Mouse (Mus musculus) neural tube, embryonic 12.5 days (tissue): Measurements from ENCODE around the gene Rnf220. TPM values are rescaled to one million over a fixed set of nuclear protein-coding genes. Genes with fewer than 3 reads are reported as not detected.

ENCODE experiments used
- ATAC-seq: fragments of 200-750 bp; cut with Nextera tagmentation; 2 replicates; pipeline ENCODE4 v1.8.0; 2017; ENCODE audit warnings: low read depth, mild to moderate bottlenecking, moderate TSS enrichment, moderate library complexity; ENCODE audit not compliant: low FRiP score
- H3K27ac ChIP-seq: fragments of 300-500 bp; sonication (generic); 2 replicates; pipeline ENCODE4 v1.5.1; 2016
- H3K27me3 ChIP-seq: fragments of 300-500 bp; sonication (generic); replicated peaks from 2 replicates; pipeline ENCODE4 v1.6.1; 2016; ENCODE audit warnings: mild to moderate bottlenecking
- H3K36me3 ChIP-seq: fragments of 300-500 bp; sonication (generic); 2 replicates; pipeline ENCODE4 v1.6.1; 2016; ENCODE audit warnings: mild to moderate bottlenecking
- H3K4me1 ChIP-seq: fragments of 300-500 bp; sonication (generic); 2 replicates; pipeline ENCODE4 v1.6.1; 2016
- H3K4me2 ChIP-seq: fragments of 300-500 bp; sonication (generic); replicated peaks from 2 replicates; pipeline ENCODE4 v1.6.1; 2016; ENCODE audit warnings: mild to moderate bottlenecking
- H3K4me3 ChIP-seq: fragments of 300-500 bp; sonication (generic); 2 replicates; pipeline ENCODE4 v1.5.1; 2016
- H3K9ac ChIP-seq: fragments of 300-500 bp; sonication (generic); 2 replicates; pipeline ENCODE4 v1.6.1; 2016; ENCODE audit warnings: mild to moderate bottlenecking
- H3K9me3 ChIP-seq: fragments of 300-500 bp; sonication (generic); 2 replicates; pipeline ENCODE4 v1.6.1; 2016; ENCODE audit warnings: mild to moderate bottlenecking
- WGBS: fragments of 180-500 bp; shearing (Covaris S2); methylation state at CpG from one replicate; pipeline ENCODE4 v1.1.7; 2016; 5-methylcytosine and 5-hydroxymethylcytosine counted together
- polyA plus RNA-seq: library from polyadenylated mRNA; unstranded; fragments of >200 nt; fragmentation: Nextera tagmentation; extraction: Ambion mirVana; gene quantifications from 2 replicates; pipeline ENCODE4 v1.2.1, GENCODE M21; 2016

Gene Rnf220
- polyA plus RNA-seq, 1 experiment from 2014 or later, result 111 TPM

GRCm38 (mm10) chr4:117473291-117473984 is 23.4 kb downstream of the Rnf220 start:
- H3K9ac ChIP-seq, result no peak overlapping the region
- 88% methylated on average over 14 of the region's 14 CpGs for WGBS
- H3K9me3 ChIP-seq, result no peaks in the 10 kb centered on the region
- H3K36me3 ChIP-seq, result no peaks in the 10 kb centered on the region
- no peak overlapping the region for H3K27ac ChIP-seq
- H3K27me3 ChIP-seq, result peaks cover 47% of the 10 kb centered on the region
- no peak overlapping the region for H3K4me2 ChIP-seq
- ATAC-seq, result no peak
- no peak overlapping the region for H3K4me3 ChIP-seq
- 0 out of 2 replicates have a peak, but pooled peaks cover 11% of the 10 kb centered on the region for H3K4me1 ChIP-seq

- Histone ChIP-seq H3K9me3 (no peaks in the 10 kb centered on the region), H3K4me1 (0 out of 2 replicates have a peak, but pooled peaks cover 12% of the 10 kb centered on the region), H3K9ac (no peak overlapping the region), H3K27me3 (peaks cover 20% of the 10 kb centered on the region), H3K27ac (no peak overlapping the region), H3K4me2 (no peak overlapping the region), H3K36me3 (no peaks in the 10 kb centered on the region), H3K4me3 (no peak overlapping the region)
- ATAC-seq, result no peak
- WGBS, result 83% methylated on average over 4 of the region's 4 CpGs
These were observed 27.4 kb downstream of the Rnf220 start for GRCm38 (mm10) chr4:117469471-117469870.

DNA sequence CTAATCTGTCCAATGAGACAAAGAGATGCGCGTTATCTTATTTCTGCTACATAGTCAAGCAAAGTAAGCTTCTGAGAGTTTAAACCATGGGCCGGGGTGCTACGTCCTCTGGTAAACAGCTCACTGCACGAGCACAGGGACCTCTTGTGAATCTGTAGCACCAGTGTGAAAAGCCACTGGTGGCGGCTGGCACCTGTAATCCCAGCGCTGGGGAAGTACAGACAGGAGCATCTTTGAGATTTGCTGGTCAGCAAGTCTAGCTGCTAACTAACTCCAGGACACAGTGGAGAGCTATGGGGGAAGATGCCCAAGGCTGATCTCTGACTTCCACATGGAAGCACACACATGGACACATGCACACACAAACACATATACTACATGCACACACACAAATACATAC is 28.9 kb downstream of the Rnf220 start:
- Histone ChIP-seq H3K9me3 (no peaks in the 10 kb centered on the region), H3K4me3 (no peak overlapping the region), H3K9ac (no peak overlapping the region), H3K4me2 (no peak overlapping the region), H3K27me3 (0 out of 2 replicates have a peak, but pooled peaks cover 8% of the 10 kb centered on the region), H3K4me1 (0 out of 2 replicates have a peak, but pooled peaks cover 12% of the 10 kb centered on the region), H3K27ac (no peak overlapping the region), H3K36me3 (no peaks in the 10 kb centered on the region)
- ATAC-seq, result no peak
- WGBS, result 83% methylated on average over 7 of the region's 7 CpGs

- Histone ChIP-seq H3K9ac (no peak overlapping the region), H3K27me3 (peaks cover 10% of the 10 kb centered on the region; the same call in 1 of the 2 replicates), H3K4me3 (no peak overlapping the region), H3K4me2 (no peak overlapping the region), H3K9me3 (no peaks in the 10 kb centered on the region), H3K27ac (no peak overlapping the region), H3K4me1 (no peaks in the 10 kb centered on the region), H3K36me3 (no peaks in the 10 kb centered on the region)
- ATAC-seq, result no peak
- 74% methylated on average over 1 of the region's 1 CpGs for WGBS
These were observed 47.7 kb downstream of the Rnf220 start for GRCm38 (mm10) chr4:117449151-117449550.

DNA sequence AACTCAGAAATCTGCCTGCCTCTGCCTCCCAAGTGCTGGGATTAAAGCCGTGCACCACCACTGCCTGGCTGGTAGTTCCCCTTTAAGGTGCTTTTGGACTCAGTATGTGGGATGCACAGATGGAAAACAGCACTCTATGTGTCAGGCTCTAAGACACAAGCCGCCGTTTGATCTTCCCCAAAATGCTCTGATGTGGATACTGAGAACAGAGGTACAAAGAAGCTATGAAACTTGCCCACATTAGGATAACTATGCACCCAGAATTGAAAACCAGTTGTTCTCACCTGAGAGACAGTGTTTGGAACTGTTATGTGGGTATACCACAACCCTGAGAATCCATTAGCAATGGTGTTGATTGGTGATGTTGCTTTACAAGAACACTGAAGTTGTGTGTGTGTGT is 48.9 kb downstream of the Rnf220 start:
- Histone ChIP-seq H3K27ac (no peak overlapping the region), H3K4me1 (no peaks in the 10 kb centered on the region), H3K9ac (no peak overlapping the region), H3K36me3 (no peaks in the 10 kb centered on the region), H3K9me3 (no peaks in the 10 kb centered on the region), H3K4me2 (no peak overlapping the region), H3K4me3 (no peak overlapping the region), H3K27me3 (peaks cover 10% of the 10 kb centered on the region; the same call in 1 of the 2 replicates)
- ATAC-seq, result no peak
- 88% methylated on average over 3 of the region's 3 CpGs for WGBS

- no peak for ATAC-seq
- no peak overlapping the region for H3K9ac ChIP-seq
- no peaks in the 10 kb centered on the region for H3K9me3 ChIP-seq
- no peak overlapping the region for H3K27ac ChIP-seq
- 87% methylated on average over 19 of the region's 19 CpGs for WGBS
- H3K4me2 ChIP-seq, result no peak overlapping the region
- H3K36me3 ChIP-seq, result no peaks in the 10 kb centered on the region
- no peaks in the 10 kb centered on the region for H3K4me1 ChIP-seq
- peaks cover 19% of the 10 kb centered on the region for H3K27me3 ChIP-seq
- H3K4me3 ChIP-seq, result no peak overlapping the region
These were observed 51.2 kb downstream of the Rnf220 start for GRCm38 (mm10) chr4:117445516-117446207.

- Histone ChIP-seq H3K9ac (no peak overlapping the region), H3K27me3 (peaks cover 40% of the 10 kb centered on the region), H3K4me1 (no peaks in the 10 kb centered on the region), H3K9me3 (no peaks in the 10 kb centered on the region), H3K4me3 (no peak overlapping the region), H3K27ac (no peak overlapping the region), H3K4me2 (no peak overlapping the region), H3K36me3 (no peaks in the 10 kb centered on the region)
- WGBS, result 81% methylated on average over 3 of the region's 3 CpGs
- no peak for ATAC-seq
These were observed 57.9 kb downstream of the Rnf220 start for GRCm38 (mm10) chr4:117438919-117439318.

- Histone ChIP-seq H3K4me2 (no peak overlapping the region), H3K4me3 (no peak overlapping the region), H3K9me3 (no peaks in the 10 kb centered on the region), H3K9ac (no peak overlapping the region), H3K36me3 (no peaks in the 10 kb centered on the region), H3K4me1 (no peaks in the 10 kb centered on the region), H3K27ac (no peak overlapping the region), H3K27me3 (peaks cover 43% of the 10 kb centered on the region)
- 86% methylated on average over 14 of the region's 14 CpGs for WGBS
- no peak for ATAC-seq
These were observed 58.8 kb downstream of the Rnf220 start for GRCm38 (mm10) chr4:117438064-117438463.

DNA sequence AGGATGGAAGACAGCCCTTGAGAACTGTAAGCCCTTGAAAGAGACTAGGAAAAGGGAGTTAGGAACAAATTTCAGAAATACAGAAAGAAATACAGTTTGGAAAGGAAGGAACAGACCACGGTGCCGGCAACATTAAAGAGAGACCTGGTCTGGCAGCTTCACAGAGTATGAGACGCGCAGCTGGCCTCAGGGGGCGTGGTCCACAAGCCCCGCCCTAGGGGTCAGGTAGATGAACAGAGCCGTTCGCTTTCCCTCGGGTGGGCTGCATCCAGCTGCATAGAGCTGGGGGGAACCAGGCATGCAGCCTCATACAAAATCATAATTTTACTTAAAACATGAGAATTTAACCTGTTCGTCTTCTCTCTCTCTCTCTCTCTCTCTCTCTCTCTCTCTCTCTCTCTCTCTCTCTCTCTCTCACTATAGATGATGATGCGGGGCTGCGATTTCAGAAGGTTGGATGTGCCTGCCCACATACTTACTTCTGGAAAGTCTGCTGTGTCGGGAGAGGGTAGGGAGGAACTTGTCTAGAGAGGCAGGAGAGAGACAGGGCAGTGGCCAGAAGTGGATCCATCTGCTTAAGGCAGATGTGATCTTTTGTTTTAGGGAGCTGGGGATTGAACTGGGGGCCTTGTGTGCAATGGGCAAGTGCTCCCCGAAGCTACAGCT is 59.7 kb downstream of the Rnf220 start:
- no peaks in the 10 kb centered on the region for H3K4me1 ChIP-seq
- no peak for ATAC-seq
- H3K9me3 ChIP-seq, result no peaks in the 10 kb centered on the region
- peaks cover 49% of the 10 kb centered on the region for H3K27me3 ChIP-seq
- WGBS, result 38% methylated on average over 14 of the region's 14 CpGs
- H3K36me3 ChIP-seq, result no peaks in the 10 kb centered on the region
- no peak overlapping the region for H3K27ac ChIP-seq
- H3K9ac ChIP-seq, result no peak overlapping the region
- no peak overlapping the region for H3K4me3 ChIP-seq
- no peak overlapping the region for H3K4me2 ChIP-seq

DNA sequence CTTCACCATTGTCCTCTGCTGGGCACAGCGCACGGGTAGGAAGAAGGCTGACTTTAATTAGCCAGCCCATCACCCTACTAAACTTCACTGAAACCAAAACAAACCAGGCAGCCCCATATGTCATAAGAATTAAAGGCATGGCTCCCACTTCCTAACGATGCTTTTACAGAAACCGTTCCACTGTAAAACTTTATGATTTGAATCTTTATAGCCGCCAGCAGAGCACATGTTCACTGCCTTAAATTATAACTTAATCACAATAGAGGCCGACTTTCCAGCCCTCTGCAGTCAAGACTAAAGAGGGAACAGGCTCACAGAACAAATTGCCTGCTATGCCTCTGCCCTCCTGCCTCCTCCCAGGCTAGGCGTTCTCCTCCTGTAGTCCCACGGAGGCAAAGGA is 62.5 kb downstream of the Rnf220 start:
- H3K4me3 ChIP-seq, result no peak overlapping the region
- no peaks in the 10 kb centered on the region for H3K9me3 ChIP-seq
- no peak for ATAC-seq
- WGBS, result 55% methylated on average over 8 of the region's 8 CpGs
- no peaks in the 10 kb centered on the region for H3K36me3 ChIP-seq
- H3K4me1 ChIP-seq, result no peaks in the 10 kb centered on the region
- no peak overlapping the region for H3K4me2 ChIP-seq
- H3K9ac ChIP-seq, result no peak overlapping the region
- H3K27ac ChIP-seq, result no peak overlapping the region
- H3K27me3 ChIP-seq, result peaks cover 62% of the 10 kb centered on the region

GRCm38 (mm10) chr4:117429604-117430003 is 67.2 kb downstream of the Rnf220 start:
- WGBS, result 77% methylated on average over 9 of the region's 9 CpGs
- Histone ChIP-seq H3K36me3 (no peaks in the 10 kb centered on the region), H3K27me3 (peaks cover 77% of the 10 kb centered on the region), H3K9me3 (no peaks in the 10 kb centered on the region), H3K4me3 (no peak overlapping the region), H3K4me2 (no peak overlapping the region), H3K9ac (no peak overlapping the region), H3K27ac (no peak overlapping the region), H3K4me1 (peaks cover 4% of the 10 kb centered on the region; the same call in 1 of the 2 replicates)
- ATAC-seq, result no peak

- H3K36me3 ChIP-seq, result no peaks in the 10 kb centered on the region
- H3K9ac ChIP-seq, result no peak overlapping the region
- H3K27me3 ChIP-seq, result peaks cover 74% of the 10 kb centered on the region
- H3K4me1 ChIP-seq, result peaks cover 4% of the 10 kb centered on the region; the same call in 1 of the 2 replicates
- no peak overlapping the region for H3K4me3 ChIP-seq
- H3K4me2 ChIP-seq, result 0 out of 2 replicates have a peak overlapping the region, but pooled peaks have one; percentile 20
- no peak for ATAC-seq
- no peaks in the 10 kb centered on the region for H3K9me3 ChIP-seq
- 37% methylated on average over 12 of the region's 12 CpGs for WGBS
- no peak overlapping the region for H3K27ac ChIP-seq
These were observed 69.3 kb downstream of the Rnf220 start for GRCm38 (mm10) chr4:117427540-117427939.
